Mouse (Mus musculus): ENCODE results near the gene Utf1. TPM values are rescaled to one million over a fixed set of nuclear protein-coding genes. Genes with fewer than 3 reads are reported as not detected.

The Utf1 gene
- not detected for total RNA-seq (2021)

DNA sequence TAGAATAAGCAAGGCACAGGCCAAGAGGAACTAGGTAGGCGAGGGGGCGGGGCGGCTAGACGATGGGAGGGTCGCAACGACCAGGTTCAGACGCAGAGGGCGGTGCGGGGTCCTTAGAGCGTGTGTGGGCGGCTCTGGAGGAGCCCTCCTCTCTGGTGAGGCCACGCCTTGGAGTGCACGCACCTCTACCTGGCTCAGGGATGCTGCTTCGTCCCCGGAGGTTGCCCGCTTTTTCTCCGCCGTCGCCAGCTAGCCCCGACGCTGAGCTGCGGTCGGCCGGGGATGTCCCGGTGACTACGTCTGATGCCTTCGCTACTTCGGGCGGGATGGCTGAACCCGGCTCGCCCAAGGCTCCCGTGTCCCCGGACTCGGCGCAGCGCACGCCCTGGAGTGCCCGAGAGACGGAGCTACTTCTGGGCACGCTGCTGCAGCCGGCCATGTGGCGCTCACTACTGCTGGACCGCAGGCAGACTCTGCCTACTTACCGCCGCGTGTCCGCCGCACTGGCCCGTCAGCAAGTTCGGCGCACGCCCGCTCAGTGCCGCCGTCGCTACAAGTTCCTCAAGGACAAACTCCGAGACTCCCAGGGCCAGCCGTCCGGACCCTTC, at the start of gene Utf1:
Utf1 (plus strand) TSS at position 116 of the 608 bp plus-strand sequence.
- intact Hi-C loops (cut with DNase I) = no loop called here
- peak; percentile 26 to 33 for DNase-seq

DNA sequence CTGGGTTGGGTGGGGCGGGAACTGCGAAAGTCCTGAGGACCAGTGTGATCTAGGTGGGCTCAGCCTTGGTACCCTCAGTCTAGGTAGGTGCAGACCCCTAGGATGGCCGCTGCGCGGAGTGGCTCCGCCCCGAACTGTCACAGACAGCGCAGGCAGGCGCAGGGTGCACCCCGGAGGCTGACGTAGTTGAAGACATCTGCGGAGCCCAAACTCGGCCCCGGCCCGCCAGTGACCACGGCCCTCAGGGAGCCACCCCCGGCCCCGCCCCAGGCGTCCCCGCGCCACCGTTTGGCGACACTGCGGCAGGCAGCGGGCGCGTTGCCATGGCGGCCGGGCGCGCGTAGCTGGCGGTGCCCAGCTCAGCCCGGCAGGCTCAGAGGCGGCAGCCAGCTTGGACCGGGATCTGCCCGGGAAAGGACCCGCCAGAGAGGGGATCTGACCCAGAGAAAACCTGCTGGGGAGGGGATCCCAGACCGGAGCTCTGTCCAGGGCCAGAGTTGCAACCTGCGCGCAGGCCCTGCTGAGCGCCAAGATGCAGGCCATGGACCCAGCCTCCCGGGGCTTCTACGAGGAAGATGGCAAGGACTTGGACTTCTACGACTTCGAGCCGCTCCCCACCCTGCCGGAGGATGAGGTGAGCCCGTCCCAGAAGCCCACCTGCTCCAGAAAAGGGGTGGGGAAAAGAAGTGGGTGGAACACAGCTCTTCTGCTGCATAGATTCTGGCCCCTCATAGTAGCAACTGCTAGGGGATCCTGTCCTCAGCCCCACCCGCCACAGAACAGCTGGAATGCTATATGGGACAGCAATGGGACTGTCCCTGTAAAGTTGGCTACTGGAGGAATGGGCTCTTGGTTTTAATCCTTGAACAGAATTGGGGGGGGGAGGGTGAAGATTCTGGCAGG, 48.7 kb upstream of the Utf1 start, which contains the start of gene Kndc1:
Kndc1 (plus strand) TSS at position 42 of the 903 bp plus-strand sequence.
- intact Hi-C loops (cut with DNase I) = no loop called here
- DNase-seq = peak; percentile 15 to 28

DNA sequence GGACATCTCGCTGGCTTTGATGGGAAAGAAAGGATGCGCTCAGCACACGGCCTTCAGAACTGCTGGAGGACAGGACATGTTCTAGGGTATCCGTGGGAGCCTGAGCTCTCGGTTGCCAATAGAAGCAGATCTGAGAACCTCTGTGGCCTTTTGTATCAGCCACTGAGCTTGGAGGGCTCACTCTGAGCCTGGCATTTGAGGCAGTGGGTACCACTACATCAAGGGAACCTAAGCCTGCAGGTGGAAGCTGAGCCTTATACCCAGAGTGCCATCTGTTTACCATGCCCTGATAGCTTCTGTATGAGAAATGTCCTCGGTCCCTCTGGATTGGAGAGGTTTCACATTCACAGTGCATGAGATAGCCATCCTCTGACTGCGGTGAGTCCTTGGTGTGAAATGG, 47.3 kb upstream of the Utf1 start:
- intact Hi-C loops (cut with DNase I) = no loop called here
- DNase-seq = no peak

DNA sequence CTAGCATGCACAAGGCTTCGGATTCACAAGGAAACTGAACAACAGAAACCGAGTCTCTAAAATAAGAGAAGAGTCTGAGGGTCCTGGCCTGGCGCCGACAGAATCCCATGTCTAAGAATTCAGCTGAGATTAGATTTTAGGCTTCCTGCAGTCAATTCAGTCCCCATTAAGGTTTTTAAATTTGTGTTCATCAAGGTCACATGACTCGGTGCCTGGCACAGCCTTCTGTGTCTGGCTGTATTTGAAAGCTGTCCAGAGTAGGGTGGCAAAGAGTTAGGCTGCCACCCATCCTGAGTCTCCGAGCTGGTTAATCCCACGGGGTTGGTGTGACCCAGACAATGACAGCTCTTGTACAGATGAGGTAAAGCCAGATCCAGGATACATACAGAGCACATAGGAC, 46.8 kb upstream of the Utf1 start:
- DNase-seq = no peak
- intact Hi-C loops (cut with DNase I) = no loop called here

DNA sequence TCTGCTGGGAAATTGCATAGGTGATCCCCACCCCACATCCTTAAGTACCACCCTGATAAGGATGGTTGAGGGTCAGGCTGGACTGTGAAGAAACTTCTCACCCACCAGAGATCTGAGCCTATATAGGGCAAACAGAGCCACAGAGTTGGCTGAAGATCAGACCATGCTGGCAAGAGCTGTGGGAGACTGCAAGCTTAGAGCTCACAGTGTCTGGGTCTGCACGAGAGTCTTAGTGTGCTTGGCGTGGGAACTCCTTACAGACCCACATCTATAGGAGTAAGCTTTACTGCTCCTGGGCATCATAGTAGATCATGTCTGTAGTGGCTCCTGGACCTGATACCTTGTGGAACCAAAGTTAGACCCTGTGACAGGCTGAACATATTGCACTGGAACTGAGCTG, 45.0 kb upstream of the Utf1 start:
- intact Hi-C loops (cut with DNase I) = no loop called here

DNA sequence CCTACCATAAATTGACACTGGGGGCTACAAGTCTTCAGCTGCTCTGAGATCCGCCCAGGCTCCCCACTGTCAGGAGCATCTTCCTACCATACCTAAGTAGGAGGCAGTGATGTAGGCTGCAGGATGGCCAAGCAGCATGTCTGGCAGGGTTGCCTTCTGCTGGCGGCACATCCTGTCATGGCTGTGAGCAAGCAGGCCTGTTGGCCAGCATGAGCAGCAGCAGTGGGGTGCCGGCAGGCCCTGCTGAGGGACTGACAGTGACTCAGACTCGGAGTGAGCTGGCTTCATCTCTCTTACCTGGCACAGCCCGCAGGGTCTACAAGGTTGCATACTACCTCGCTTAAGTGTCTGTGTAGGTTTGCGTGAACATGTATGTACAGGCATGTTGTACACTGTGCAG, 44.1 kb upstream of the Utf1 start:
- no peak for DNase-seq
- intact Hi-C loops (cut with DNase I) = no loop called here

More for the DNA sequence above, 45.0 kb upstream of the Utf1 start:
- no peak for DNase-seq

DNA sequence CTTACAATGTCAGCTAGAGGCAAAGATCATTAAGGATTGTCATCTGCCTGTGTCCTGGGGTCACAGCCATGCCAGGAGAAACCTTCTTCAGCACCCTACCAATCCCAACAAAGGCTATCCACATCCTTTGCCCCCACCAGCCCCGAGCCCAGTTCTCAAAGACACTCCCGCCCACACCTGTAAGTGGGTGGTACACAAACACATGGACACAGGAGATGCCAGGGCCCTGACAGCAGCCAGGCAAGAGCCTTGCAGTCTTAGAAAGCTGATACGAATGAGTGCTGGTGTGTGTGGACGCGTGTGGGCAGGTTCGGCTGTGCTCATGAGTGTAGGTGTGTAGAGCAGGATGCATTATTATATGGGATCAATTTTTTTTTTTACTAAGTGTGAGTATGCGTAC, 43.1 kb upstream of the Utf1 start:
- intact Hi-C loops (cut with DNase I) = no loop called here
- DNase-seq = no peak

DNA sequence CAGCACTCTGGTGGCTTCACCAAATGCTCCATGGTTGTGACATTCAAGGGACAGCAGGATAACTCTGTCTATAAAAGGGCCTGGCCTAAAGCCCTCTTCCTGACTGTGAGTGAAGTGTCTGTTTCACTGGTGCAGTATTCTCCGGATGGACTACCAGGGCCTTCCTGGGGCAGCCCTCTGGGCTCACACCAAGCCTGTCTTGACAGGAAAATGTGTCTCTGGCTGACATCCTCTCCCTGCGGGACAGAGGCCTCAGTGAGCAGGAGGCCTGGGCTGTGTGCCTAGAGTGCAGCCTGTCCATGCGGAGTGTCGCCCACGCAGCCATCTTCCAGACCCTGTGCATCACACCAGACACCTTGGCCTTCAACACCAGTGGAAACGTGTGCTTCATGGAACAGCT, 42.7 kb upstream of the Utf1 start:
- intact Hi-C loops (cut with DNase I) = no loop called here
- no peak for DNase-seq

DNA sequence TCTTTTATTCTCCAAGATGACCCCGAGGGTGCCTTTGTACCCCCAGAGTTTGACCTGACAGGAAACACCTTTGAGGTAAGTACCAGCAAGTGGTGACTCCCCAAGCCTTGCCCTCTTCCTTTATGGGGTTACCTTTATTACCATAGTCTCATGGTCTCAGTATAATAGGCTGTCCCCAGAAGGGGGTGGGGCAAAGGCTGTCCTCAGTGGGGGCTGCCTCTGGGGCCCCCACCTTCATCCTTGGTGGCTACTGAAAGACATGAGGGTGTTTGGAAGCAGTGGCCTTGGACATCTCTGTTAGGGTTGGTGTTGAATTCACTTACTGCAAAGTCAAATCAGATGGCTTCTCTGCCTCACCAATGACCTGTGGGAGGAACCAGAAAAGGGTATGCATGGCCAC, 41.6 kb upstream of the Utf1 start:
- DNase-seq = no peak
- intact Hi-C loops (cut with DNase I) = no loop called here

DNA sequence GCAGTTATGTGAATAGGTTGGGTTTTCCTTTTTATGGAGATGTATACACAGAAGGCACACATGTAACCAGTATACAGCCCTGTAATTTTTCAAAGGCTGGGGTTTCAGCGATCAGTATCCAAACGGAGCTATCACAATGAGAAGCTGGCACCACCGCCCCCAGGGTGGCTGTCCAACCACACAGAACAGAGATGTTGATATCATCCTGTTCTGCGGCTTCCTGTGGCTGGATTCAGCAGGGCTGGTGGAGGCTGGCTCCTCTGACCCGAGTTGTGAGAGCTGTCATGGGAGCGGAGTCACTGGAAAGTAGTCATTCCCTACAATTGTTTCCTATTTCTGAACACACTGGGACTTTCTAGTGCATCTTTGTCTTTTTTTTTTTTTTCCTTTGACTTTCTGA, 38.3 kb upstream of the Utf1 start:
- DNase-seq = no peak
- intact Hi-C loops (cut with DNase I) = loop anchor here (1.0 kb wide), 2 partner anchors 89 to 158 kb away; no protein-coding TSS in a partner anchor

DNA sequence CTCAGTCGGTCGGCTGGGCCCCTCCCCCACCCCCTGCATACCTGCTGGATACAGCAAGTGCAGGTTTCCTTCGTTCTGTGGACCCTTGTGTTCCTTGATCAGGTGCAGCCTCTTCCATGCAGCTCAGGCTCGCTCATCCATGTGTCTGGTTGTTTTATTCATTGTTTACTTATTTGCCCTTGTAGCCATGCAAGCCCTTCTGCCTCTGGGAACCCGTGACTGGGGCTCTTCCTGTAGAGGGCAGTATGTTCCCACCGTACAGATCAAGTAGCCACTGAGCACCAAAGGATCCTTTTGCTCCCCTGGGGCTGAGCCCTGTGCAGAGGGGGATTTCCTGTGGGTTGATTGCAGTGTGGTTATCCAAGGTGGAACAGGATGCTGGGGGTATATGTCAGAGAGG, 37.9 kb upstream of the Utf1 start:
- intact Hi-C loops (cut with DNase I) = loop anchor here (1.0 kb wide), 2 partner anchors 89 to 158 kb away; no protein-coding TSS in a partner anchor
- peak; percentile 16 for DNase-seq

- intact Hi-C loops (cut with DNase I) = no loop called here
- DNase-seq = no peak
Measured at GRCm38 (mm10) chr7:139908176-139908575, 35.4 kb upstream of the Utf1 start.

DNA sequence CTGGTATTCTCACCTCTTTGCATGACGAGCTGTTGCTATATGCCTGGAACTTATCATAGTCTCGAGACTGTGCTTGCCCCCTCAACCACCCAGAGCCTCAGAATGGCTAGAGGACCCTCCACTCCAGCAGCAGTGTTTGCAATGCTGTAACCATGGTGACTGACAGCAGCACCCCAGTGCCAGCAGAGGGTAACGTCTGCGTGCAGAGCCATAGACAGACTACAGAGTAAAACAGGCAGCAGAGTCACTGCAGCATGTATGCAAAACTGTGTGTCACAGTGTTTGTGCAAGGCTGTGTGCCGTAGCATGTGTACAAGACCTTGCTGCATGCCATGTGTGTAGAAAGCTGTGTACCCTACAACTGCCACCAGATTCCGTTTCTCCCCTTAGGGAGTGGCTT, 34.1 kb upstream of the Utf1 start:
- intact Hi-C loops (cut with DNase I) = no loop called here
- no peak for DNase-seq

- intact Hi-C loops (cut with DNase I) = no loop called here
Measured at GRCm38 (mm10) chr7:139910204-139910835, 33.3 kb upstream of the Utf1 start.

DNA sequence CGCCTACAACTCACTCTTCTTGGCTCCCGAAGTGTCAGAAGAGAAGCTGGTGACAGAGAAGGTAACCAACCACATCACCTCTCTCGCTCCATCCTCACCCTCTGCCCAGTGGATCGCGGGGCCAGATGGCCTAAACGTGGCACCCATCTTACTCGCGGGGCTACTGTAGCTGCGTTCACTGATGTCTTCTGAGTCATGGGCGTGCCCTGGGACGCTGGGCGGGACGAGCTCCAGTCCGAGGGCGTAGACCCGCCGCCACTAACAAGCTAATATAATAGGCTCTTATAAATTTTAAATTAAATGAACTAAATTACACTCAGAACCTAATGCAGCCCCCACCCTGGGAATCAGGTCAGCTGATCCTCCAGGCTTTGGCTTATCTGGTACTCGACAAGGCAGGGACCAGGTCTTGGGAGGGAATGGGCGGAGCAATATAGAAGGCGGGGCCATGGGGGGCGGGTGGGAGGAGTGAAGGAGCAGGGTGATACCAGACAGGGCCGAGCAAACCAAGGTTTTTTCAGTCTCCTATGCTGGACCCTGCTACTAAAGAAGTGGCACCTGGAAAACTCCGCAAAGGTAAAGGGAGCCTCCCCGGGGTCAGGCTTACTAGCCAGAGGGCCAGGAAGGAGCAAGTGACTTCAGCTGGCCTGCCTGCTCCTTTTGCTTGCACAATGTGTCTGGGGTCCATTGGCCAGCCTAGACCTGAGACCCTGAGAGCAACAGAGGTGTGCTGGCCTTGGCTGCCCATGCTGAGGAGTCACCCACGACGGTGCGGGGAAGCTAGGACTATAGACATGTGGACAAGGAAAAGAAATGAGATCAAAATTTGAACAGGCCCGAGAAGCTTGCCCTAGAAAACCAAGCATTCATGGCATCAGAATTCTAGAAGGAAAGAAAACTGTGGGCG, 29.2 kb upstream of the Utf1 start:
- intact Hi-C loops (cut with DNase I) = no loop called here
- DNase-seq = no peak

More at GRCm38 (mm10) chr7:139910204-139910835, 33.3 kb upstream of the Utf1 start:
- no peak for DNase-seq

GRCm38 (mm10) chr7:139915646-139916257, 27.8 kb upstream of the Utf1 start:
- DNase-seq = no peak
- intact Hi-C loops (cut with DNase I) = no loop called here

DNA sequence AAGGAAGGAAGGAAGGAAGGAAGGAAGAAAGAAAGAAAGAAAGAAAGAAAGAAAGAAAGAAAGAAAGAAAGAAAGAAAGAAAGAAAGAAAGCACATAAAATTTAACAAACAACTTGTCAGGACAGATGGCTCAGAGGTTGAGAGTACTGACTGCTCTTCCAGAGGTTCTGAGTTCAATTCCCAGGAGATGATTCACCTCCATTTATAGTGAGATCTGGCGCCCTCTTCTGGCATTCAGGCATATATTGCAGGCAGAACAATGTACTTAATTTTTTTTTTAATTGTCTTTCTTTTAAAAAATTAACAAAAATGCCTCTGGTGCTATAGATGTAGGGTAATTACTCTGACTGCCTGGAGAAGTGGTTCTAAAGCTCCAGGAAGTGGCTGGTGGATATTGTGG, 27.2 kb upstream of the Utf1 start:
- no peak for DNase-seq
- intact Hi-C loops (cut with DNase I) = no loop called here

- DNase-seq = no peak
- intact Hi-C loops (cut with DNase I) = no loop called here
Measured at GRCm38 (mm10) chr7:139918262-139918661, 25.3 kb upstream of the Utf1 start.

GRCm38 (mm10) chr7:139930732-139931131, 12.9 kb upstream of the Utf1 start:
- intact Hi-C loops (cut with DNase I) = no loop called here
- peak; percentile 13 to 25 for DNase-seq

- intact Hi-C loops (cut with DNase I) = no loop called here
- DNase-seq = no peak
Measured at GRCm38 (mm10) chr7:139936705-139937104, 6.9 kb upstream of the Utf1 start.

Measured in heart, postnatal 36 days (tissue).